Mouse (Mus musculus): ENCODE data around the gene Alyref. TPM values are rescaled to one million over a fixed set of nuclear protein-coding genes. Genes with fewer than 3 reads are reported as not detected.

Alyref gene
- polyA plus RNA-seq, 1 experiment, result 22.1 TPM

DNA sequence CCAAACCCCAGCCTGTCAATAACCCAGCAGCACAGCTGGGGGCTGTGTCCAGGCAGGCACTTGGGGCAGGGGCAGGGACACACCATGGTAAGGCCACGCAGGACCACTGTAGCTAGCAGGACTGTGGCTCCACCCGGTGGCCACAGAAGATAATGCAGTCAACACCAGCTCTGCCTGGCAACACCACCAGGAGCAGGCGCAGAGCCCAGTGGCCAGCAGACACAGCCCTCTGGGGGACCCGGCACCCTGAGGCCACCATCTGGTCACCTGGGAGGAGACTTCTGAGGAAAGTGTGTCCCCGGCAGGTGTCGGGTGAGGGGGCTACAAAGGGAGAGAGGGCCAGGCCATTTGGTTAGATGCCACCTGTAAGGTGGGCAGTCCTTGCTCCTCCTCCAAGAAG lies 14.6 kb upstream of the Alyref start:
- Histone ChIP-seq H3K36me3 (ENCODE audit: control insufficient read depth, insufficient read depth, low read length) (peaks cover 9% of the 10 kb centered on the region), H3K27ac (ENCODE audit: insufficient read depth, low read length) (no peak overlapping the region), H3K27me3 (ENCODE audit: control insufficient read depth, insufficient read depth, low read length) (no peaks in the 10 kb centered on the region), H3K4me3 (ENCODE audit: extremely low read depth, insufficient read depth, insufficient read length) (no peak overlapping the region), H3K4me1 (ENCODE audit: control insufficient read depth, insufficient read depth, insufficient read length) (peaks cover 6% of the 10 kb centered on the region; the same call in 1 of the 2 replicates)
- WGBS, result 60% methylated on average over 6 of the region's 6 CpGs
- DNase-seq (ENCODE audit: low read depth in 1 of 2, low spot score in 2 of 2), result peak in 1 of 2 experiments; percentile 68
- TF ChIP-seq CTCF (IDR thresholded peaks at IDR 0.05; ENCODE audit: extremely low read depth, insufficient read depth, insufficient read length, insufficient replicate concordance), result peak; percentile 88; the same call in 1 of the 2 replicates
- TF ChIP-seq POLR2A (IDR thresholded peaks at IDR 0.05; ENCODE audit: low read depth, low read length), result no peak

DNA sequence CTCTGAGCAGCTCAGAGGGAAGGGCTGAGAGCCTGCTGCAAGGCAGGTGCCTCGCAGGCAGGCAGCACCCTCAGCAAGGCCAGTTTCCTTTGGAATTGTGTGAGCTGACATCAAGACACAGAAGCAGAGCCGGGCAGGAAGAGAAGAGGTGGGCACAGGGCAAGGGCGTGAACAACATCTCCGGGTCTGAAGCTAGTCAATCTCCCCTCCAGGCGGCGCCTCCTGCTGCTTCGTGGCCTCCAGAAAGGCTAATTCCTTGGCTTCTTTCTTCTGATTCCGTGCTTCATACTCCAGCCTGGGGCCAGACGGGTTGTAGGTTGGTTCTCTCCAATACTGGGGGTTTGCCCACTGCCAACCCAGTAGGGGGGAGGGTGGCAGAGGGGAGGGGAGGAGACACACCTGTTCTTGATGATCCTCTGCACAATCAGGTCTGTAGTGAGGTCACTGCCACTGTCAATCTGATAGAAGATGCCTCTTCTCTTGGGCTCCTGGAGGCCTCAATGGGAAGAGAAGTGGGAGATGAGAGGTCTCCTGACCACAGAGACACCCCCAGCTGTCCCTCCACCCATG lies 12.4 kb upstream of the Alyref start:
- TF ChIP-seq POLR2A (IDR thresholded peaks at IDR 0.05; ENCODE audit: low read depth, low read length) (no peak), CTCF (IDR thresholded peaks at IDR 0.05; ENCODE audit: extremely low read depth, insufficient read depth, insufficient read length, insufficient replicate concordance) (no peak)
- whole genome bisulfite sequencing, result 90% methylated on average over 9 of the region's 9 CpGs
- DNase-seq (ENCODE audit: low read depth in 1 of 2, low spot score in 2 of 2), result no peak
- Histone ChIP-seq H3K4me3 (ENCODE audit: extremely low read depth, insufficient read depth, insufficient read length) (no peak overlapping the region), H3K27ac (ENCODE audit: insufficient read depth, low read length) (no peak overlapping the region), H3K36me3 (ENCODE audit: control insufficient read depth, insufficient read depth, low read length) (peaks cover 9% of the 10 kb centered on the region), H3K4me1 (ENCODE audit: control insufficient read depth, insufficient read depth, insufficient read length) (no peaks in the 10 kb centered on the region), H3K27me3 (ENCODE audit: control insufficient read depth, insufficient read depth, low read length) (no peaks in the 10 kb centered on the region)

DNA sequence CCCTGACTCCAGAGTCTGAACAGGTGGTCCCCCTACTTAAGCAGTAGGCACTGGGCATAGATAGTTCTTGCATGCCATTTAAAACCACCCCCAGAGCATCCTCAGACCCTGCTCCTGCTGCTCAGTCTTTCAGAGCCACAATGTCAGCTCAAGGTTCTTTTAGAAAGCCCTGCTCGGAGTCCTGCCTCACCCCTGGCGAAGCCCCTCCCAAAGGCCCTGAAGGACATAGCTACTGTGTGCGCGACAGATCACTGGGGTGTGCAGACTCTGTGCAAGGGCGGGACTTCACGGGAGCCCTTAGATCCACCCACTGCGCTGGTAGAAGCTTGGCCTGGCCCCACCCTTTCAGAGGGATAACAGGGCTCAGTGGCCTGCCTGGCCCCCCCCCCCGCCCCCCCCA lies 11.1 kb upstream of the Alyref start:
- Histone ChIP-seq H3K4me1 (ENCODE audit: control insufficient read depth, insufficient read depth, insufficient read length) (no peaks in the 10 kb centered on the region), H3K4me3 (ENCODE audit: extremely low read depth, insufficient read depth, insufficient read length) (no peak overlapping the region), H3K27ac (ENCODE audit: insufficient read depth, low read length) (no peak overlapping the region), H3K36me3 (ENCODE audit: control insufficient read depth, insufficient read depth, low read length) (peaks cover 13% of the 10 kb centered on the region), H3K27me3 (ENCODE audit: control insufficient read depth, insufficient read depth, low read length) (no peaks in the 10 kb centered on the region)
- TF ChIP-seq POLR2A (IDR thresholded peaks at IDR 0.05; ENCODE audit: low read depth, low read length), result no peak
- 64% methylated on average over 8 of the region's 8 CpGs for WGBS
- no peak for DNase-seq (ENCODE audit: low read depth in 1 of 2, low spot score in 2 of 2)

- no peak for DNase-seq (ENCODE audit: low read depth in 1 of 2, low spot score in 2 of 2)
- no peaks in the 10 kb centered on the region for H3K27me3 ChIP-seq (ENCODE audit: control insufficient read depth, insufficient read depth, low read length)
- peaks cover 16% of the 10 kb centered on the region for H3K36me3 ChIP-seq (ENCODE audit: control insufficient read depth, insufficient read depth, low read length)
- WGBS, result 31% methylated on average over 45 of the region's 45 CpGs
- H3K27ac ChIP-seq (ENCODE audit: insufficient read depth, low read length), result no peak within 1 kb of the TSS
- no peak within 1 kb of the TSS for H3K4me3 ChIP-seq (ENCODE audit: extremely low read depth, insufficient read depth, insufficient read length)
- H3K4me1 ChIP-seq (ENCODE audit: control insufficient read depth, insufficient read depth, insufficient read length), result no peaks in the 10 kb centered on the region
- TF ChIP-seq POLR2A (IDR thresholded peaks at IDR 0.05; ENCODE audit: low read depth, low read length) (no peak), CTCF (IDR thresholded peaks at IDR 0.05; ENCODE audit: extremely low read depth, insufficient read depth, insufficient read length, insufficient replicate concordance) (no peak)
Observed at GRCm38 (mm10) chr11:120608241-120609034, 10.3 kb upstream of the Alyref start, which contains the start of gene Npb. Npb (plus strand) TSS chr11:120608477.

GRCm38 (mm10) chr11:120606764-120607163 lies 8.6 kb upstream of the Alyref start:
- Histone ChIP-seq H3K27ac (ENCODE audit: insufficient read depth, low read length) (no peak overlapping the region), H3K4me1 (ENCODE audit: control insufficient read depth, insufficient read depth, insufficient read length) (no peaks in the 10 kb centered on the region), H3K4me3 (ENCODE audit: extremely low read depth, insufficient read depth, insufficient read length) (no peak overlapping the region), H3K36me3 (ENCODE audit: control insufficient read depth, insufficient read depth, low read length) (peaks cover 17% of the 10 kb centered on the region), H3K27me3 (ENCODE audit: control insufficient read depth, insufficient read depth, low read length) (no peaks in the 10 kb centered on the region)
- no peak for DNase-seq (ENCODE audit: low read depth in 1 of 2, low spot score in 2 of 2)
- TF ChIP-seq POLR2A (IDR thresholded peaks at IDR 0.05; ENCODE audit: low read depth, low read length) (no peak), CTCF (IDR thresholded peaks at IDR 0.05; ENCODE audit: extremely low read depth, insufficient read depth, insufficient read length, insufficient replicate concordance) (no peak)
- 95% methylated on average over 4 of the region's 4 CpGs for WGBS

DNA sequence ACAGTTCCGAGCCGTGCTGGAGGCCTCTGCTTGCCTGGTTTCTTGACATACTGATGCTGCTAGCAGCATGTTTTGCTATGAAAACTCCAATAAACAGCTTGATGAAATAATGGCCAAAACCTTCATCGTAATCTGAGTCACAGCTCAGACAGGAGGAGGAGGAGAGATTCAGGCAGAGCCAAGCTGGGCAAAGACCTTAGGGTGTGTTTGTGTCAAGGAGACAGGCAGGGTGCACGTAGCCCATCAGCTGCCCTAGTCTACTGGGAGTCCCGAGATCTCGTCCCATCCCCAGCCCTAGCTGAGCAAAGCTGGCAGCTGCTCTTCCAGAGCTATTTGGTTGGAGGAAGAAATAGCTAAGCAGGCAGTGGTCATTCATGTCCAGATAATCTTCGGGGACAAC lies 7.5 kb upstream of the Alyref start:
- no peak for TF ChIP-seq POLR2A (IDR thresholded peaks at IDR 0.05; ENCODE audit: low read depth, low read length)
- no peak for TF ChIP-seq CTCF (IDR thresholded peaks at IDR 0.05; ENCODE audit: extremely low read depth, insufficient read depth, insufficient read length, insufficient replicate concordance)
- H3K36me3 ChIP-seq (ENCODE audit: control insufficient read depth, insufficient read depth, low read length), result peaks cover 13% of the 10 kb centered on the region
- no peaks in the 10 kb centered on the region for H3K27me3 ChIP-seq (ENCODE audit: control insufficient read depth, insufficient read depth, low read length)
- no peak overlapping the region for H3K27ac ChIP-seq (ENCODE audit: insufficient read depth, low read length)
- DNase-seq (ENCODE audit: low read depth in 1 of 2, low spot score in 2 of 2), result no peak
- no peak overlapping the region for H3K4me3 ChIP-seq (ENCODE audit: extremely low read depth, insufficient read depth, insufficient read length)
- H3K4me1 ChIP-seq (ENCODE audit: control insufficient read depth, insufficient read depth, insufficient read length), result no peaks in the 10 kb centered on the region
- WGBS, result 91% methylated on average over 7 of the region's 7 CpGs

DNA sequence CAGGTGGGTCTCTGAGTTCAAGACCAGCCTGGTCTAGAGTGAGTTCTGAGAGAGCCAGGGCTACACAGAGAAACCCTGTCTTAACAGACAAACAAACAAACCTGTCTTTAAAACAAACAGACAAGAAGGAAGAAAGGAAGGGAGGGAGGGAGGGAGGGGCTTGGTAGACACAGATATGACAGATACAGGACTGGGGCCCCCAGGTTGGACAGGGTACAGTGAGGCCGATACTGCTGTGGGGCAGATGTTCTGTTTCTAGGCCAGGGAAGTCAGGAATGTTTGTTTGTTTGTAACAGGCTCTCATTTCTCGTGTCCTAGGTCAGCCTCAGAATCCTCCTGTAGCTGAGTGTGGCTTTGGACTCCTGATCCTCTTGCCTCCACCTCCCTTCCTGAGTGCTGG lies 5.4 kb upstream of the Alyref start:
- Histone ChIP-seq H3K27ac (ENCODE audit: insufficient read depth, low read length) (no peak overlapping the region), H3K27me3 (ENCODE audit: control insufficient read depth, insufficient read depth, low read length) (no peaks in the 10 kb centered on the region), H3K4me1 (ENCODE audit: control insufficient read depth, insufficient read depth, insufficient read length) (peaks cover 8% of the 10 kb centered on the region), H3K36me3 (ENCODE audit: control insufficient read depth, insufficient read depth, low read length) (peaks cover 11% of the 10 kb centered on the region), H3K4me3 (ENCODE audit: extremely low read depth, insufficient read depth, insufficient read length) (no peak overlapping the region)
- no peak for TF ChIP-seq CTCF (IDR thresholded peaks at IDR 0.05; ENCODE audit: extremely low read depth, insufficient read depth, insufficient read length, insufficient replicate concordance)
- TF ChIP-seq POLR2A (IDR thresholded peaks at IDR 0.05; ENCODE audit: low read depth, low read length), result no peak
- DNase-seq (ENCODE audit: low read depth in 1 of 2, low spot score in 2 of 2), result no peak
- WGBS, result 89% methylated on average over 2 of the region's 2 CpGs

Measured in spleen, adult 2 months (tissue).